ENCODE assay signal across 9 mouse cellular contexts in genomic region chr9:13613325-13614268, GRCm38 (mm10).
DNase-seq lines count a peak whose midpoint lies in the region; ATAC-seq and TF ChIP-seq lines count a peak whose summit lies in the region.
"Had no signal": no experiment of that assay in that cellular context is flagged by ENCODE, and none has a peak within 500 bp of the region (broad histone marks: within the 10 kb centered on the region; RNA-seq: fewer than 3 reads in every experiment).

No protein-coding gene starts in this region.

- 44% methylated on average over 8 of the region's 8 CpGs for WGBS in kidney, postnatal 0 days
- 32% methylated on average over 8 of the region's 8 CpGs for WGBS in forebrain, postnatal 0 days
- WGBS in limb, embryonic 15.5 days = 36% methylated on average over 8 of the region's 8 CpGs
- 29% methylated on average over 8 of the region's 8 CpGs for WGBS in stomach, embryonic 16.5 days

- no peak for ATAC-seq in kidney, postnatal 0 days (replicated peaks; ENCODE audit: low FRiP score, low read depth)
- ATAC-seq in forebrain, postnatal 0 days = peak; percentile 82
- no peak for ATAC-seq in limb, embryonic 15.5 days (ENCODE audit: insufficient number of reproducible peaks, low FRiP score, low TSS enrichment, low read depth)
- ATAC-seq in stomach, embryonic 16.5 days (ENCODE audit: insufficient read depth, low FRiP score) = no peak
- no peak for ATAC-seq in monocyte, adult 5-6 weeks (replicated peaks; ENCODE audit: insufficient number of reproducible peaks, low FRiP score, low TSS enrichment, poor library complexity, severe bottlenecking)
- ATAC-seq: liver, embryonic 12.5 days had no signal

- H3K36me3 ChIP-seq in kidney, postnatal 0 days (ENCODE audit: insufficient read depth, low read length) = no peaks in the 10 kb centered on the region
- H3K36me3 ChIP-seq in forebrain, postnatal 0 days (ENCODE audit: insufficient read depth) = no peaks in the 10 kb centered on the region
- H3K36me3 ChIP-seq in limb, embryonic 15.5 days = no peaks in the 10 kb centered on the region
- no peaks in the 10 kb centered on the region for H3K36me3 ChIP-seq in stomach, embryonic 16.5 days (ENCODE audit: control insufficient read depth, insufficient read depth, low read length)
- H3K36me3 ChIP-seq: liver, embryonic 12.5 days had no signal

- H3K4me1 ChIP-seq in kidney, postnatal 0 days (replicated peaks; ENCODE audit: insufficient read depth, low read length) = 0 out of 2 replicates have a peak, but pooled peaks cover 10% of the 10 kb centered on the region
- peaks cover 8% of the 10 kb centered on the region; the same call in 1 of the 2 replicates for H3K4me1 ChIP-seq in forebrain, postnatal 0 days (ENCODE audit: insufficient read depth)
- H3K4me1 ChIP-seq in limb, embryonic 15.5 days = peaks cover 23% of the 10 kb centered on the region
- H3K4me1 ChIP-seq in stomach, embryonic 16.5 days (ENCODE audit: control insufficient read depth, insufficient read depth, low read length) = peaks cover 6% of the 10 kb centered on the region
- H3K4me1 ChIP-seq: liver, embryonic 12.5 days had no signal

- no peaks in the 10 kb centered on the region for H3K27me3 ChIP-seq in kidney, postnatal 0 days (ENCODE audit: insufficient read depth, low read length)
- H3K27me3 ChIP-seq in forebrain, postnatal 0 days (ENCODE audit: insufficient read depth, low read length) = no peaks in the 10 kb centered on the region
- H3K27me3 ChIP-seq in limb, embryonic 15.5 days = no peaks in the 10 kb centered on the region
- no peaks in the 10 kb centered on the region for H3K27me3 ChIP-seq in stomach, embryonic 16.5 days (ENCODE audit: control insufficient read depth, insufficient read depth, low read length)
- H3K27me3 ChIP-seq: liver, embryonic 12.5 days had no signal

- H3K4me2 ChIP-seq in kidney, postnatal 0 days (ENCODE audit: low read length) = no peak overlapping the region
- no peak overlapping the region for H3K4me2 ChIP-seq in forebrain, postnatal 0 days (ENCODE audit: low read depth)
- no peak overlapping the region for H3K4me2 ChIP-seq in limb, embryonic 15.5 days
- H3K4me2 ChIP-seq in stomach, embryonic 16.5 days (ENCODE audit: low read depth, low read length) = peak overlapping the region; percentile 29; the same call in 1 of the 2 replicates
- H3K4me2 ChIP-seq: liver, embryonic 12.5 days had no signal

- no peaks in the 10 kb centered on the region for H3K9me3 ChIP-seq in kidney, postnatal 0 days (replicated peaks; ENCODE audit: low read length)
- no peaks in the 10 kb centered on the region for H3K9me3 ChIP-seq in forebrain, postnatal 0 days (ENCODE audit: low read length)
- no peaks in the 10 kb centered on the region for H3K9me3 ChIP-seq in limb, embryonic 15.5 days
- H3K9me3 ChIP-seq in stomach, embryonic 16.5 days (replicated peaks; ENCODE audit: control insufficient read depth, low read length) = no peaks in the 10 kb centered on the region; the same call in 1 of the 2 replicates
- H3K9me3 ChIP-seq: liver, embryonic 12.5 days had no signal

- H3K4me3 ChIP-seq in kidney, postnatal 0 days (replicated peaks; ENCODE audit: low read depth, low read length) = no peak overlapping the region
- no peak overlapping the region for H3K4me3 ChIP-seq in forebrain, postnatal 0 days (ENCODE audit: low read depth, low read length)
- H3K4me3 ChIP-seq in limb, embryonic 15.5 days = no peak overlapping the region
- no peak overlapping the region for H3K4me3 ChIP-seq in stomach, embryonic 16.5 days (replicated peaks; ENCODE audit: low read length)
- H3K4me3 ChIP-seq: liver, embryonic 12.5 days had no signal

- no peak overlapping the region for H3K27ac ChIP-seq in kidney, postnatal 0 days
- 0 out of 2 replicates have a peak overlapping the region, but pooled peaks have one; percentile 29 for H3K27ac ChIP-seq in forebrain, postnatal 0 days (ENCODE audit: low read depth, low read length)
- peak overlapping the region; percentile 50; the same call in 1 of the 2 replicates for H3K27ac ChIP-seq in limb, embryonic 15.5 days
- peak overlapping the region; percentile 74 for H3K27ac ChIP-seq in stomach, embryonic 16.5 days (ENCODE audit: low read length)
- H3K27ac ChIP-seq: liver, embryonic 12.5 days had no signal

- no peak overlapping the region for H3K9ac ChIP-seq in kidney, postnatal 0 days (ENCODE audit: low read depth, low read length)
- H3K9ac ChIP-seq in forebrain, postnatal 0 days = no peak overlapping the region
- H3K9ac ChIP-seq in limb, embryonic 15.5 days = no peak overlapping the region
- peak overlapping the region; percentile 37; the same call in 1 of the 2 replicates for H3K9ac ChIP-seq in stomach, embryonic 16.5 days (ENCODE audit: low read length)
- H3K9ac ChIP-seq: liver, embryonic 12.5 days had no signal

- DNase-seq in kidney, postnatal 0 days (ENCODE audit: low spot score) = peak; percentile 22
- DNase-seq in kidney, adult 8-10 months = no peak
- peak; percentile 52 for DNase-seq in forebrain, postnatal 0 days
- DNase-seq in ovary, postnatal 10 days (ENCODE audit: low spot score) = no peak
- DNase-seq in thymus, postnatal 14 days = no peak

- TF ChIP-seq CTCF in kidney, postnatal 0 days (IDR thresholded peaks at IDR 0.05; ENCODE audit: low read depth) = no peak
- TF ChIP-seq CTCF in forebrain, postnatal 0 days (IDR thresholded peaks at IDR 0.05; ENCODE audit: low read depth) = no peak

Comparison
In these comparisons a context has a peak if more than half of its experiments do, and no peak if none do; other contexts are left out.
1. DNase-seq: peak in kidney, postnatal 0 days (single experiment) and forebrain, postnatal 0 days (single experiment); none in kidney, adult 8-10 months (0 of 2), ovary, postnatal 10 days (single experiment) and thymus, postnatal 14 days (single experiment).